Mouse (Mus musculus) lung, embryonic 16.5 days (tissue): Measurements from ENCODE around the gene Cfl1. TPM values are rescaled to one million over a fixed set of nuclear protein-coding genes. Genes with fewer than 3 reads are reported as not detected.

ENCODE experiments used
- ATAC-seq: fragments of 200-750 bp; cut with Nextera tagmentation; 2 replicates; pipeline ENCODE4 v1.8.0; 2017; ENCODE audit warnings: low read depth, mild to moderate bottlenecking, moderate library complexity
- H3K27ac ChIP-seq: fragments of 300-500 bp; sonication (generic); 2 replicates; pipeline ENCODE4 v1.5.1; 2014; ENCODE audit warnings: mild to moderate bottlenecking, control low read depth, low read length
- H3K27me3 ChIP-seq: fragments of 300-500 bp; sonication (generic); 2 replicates; pipeline ENCODE4 v1.6.1; 2014; ENCODE audit warnings: low read depth, low read length, mixed read lengths; ENCODE audit not compliant: control insufficient read depth, insufficient read depth
- H3K36me3 ChIP-seq: fragments of 300-500 bp; sonication (generic); 2 replicates; pipeline ENCODE4 v1.6.1; 2014; ENCODE audit warnings: low read length; ENCODE audit not compliant: control insufficient read depth, insufficient read depth
- H3K4me1 ChIP-seq: fragments of 300-500 bp; sonication (generic); replicated peaks from 2 replicates; pipeline ENCODE4 v1.6.1; 2014; ENCODE audit warnings: low read length, mixed read lengths; ENCODE audit not compliant: control insufficient read depth, insufficient read depth
- H3K4me2 ChIP-seq: fragments of 300-500 bp; sonication (generic); 2 replicates; pipeline ENCODE4 v1.6.1; 2014; ENCODE audit warnings: low read depth, low read length, control low read depth
- H3K4me3 ChIP-seq: fragments of 300-500 bp; sonication (generic); 2 replicates; pipeline ENCODE4 v1.5.1; 2014; ENCODE audit warnings: mild to moderate bottlenecking, low read length, control low read depth
- H3K9ac ChIP-seq: fragments of 300-500 bp; sonication (generic); 2 replicates; pipeline ENCODE4 v1.6.1; 2014; ENCODE audit warnings: low read length, control low read depth
- H3K9me3 ChIP-seq: fragments of 300-500 bp; sonication (generic); 2 replicates; pipeline ENCODE4 v1.6.1; 2016; ENCODE audit warnings: low read length; ENCODE audit not compliant: control insufficient read depth
- WGBS: fragments of 180-500 bp; shearing (Covaris S2); extraction: QIAGEN DNeasy Blood & Tissue Kit; methylation state at CpG from one replicate; pipeline ENCODE4 v1.1.7; 2014; 5-methylcytosine and 5-hydroxymethylcytosine counted together
- polyA plus RNA-seq: library from polyadenylated mRNA; unstranded; fragments of >200 nt; fragmentation: Nextera tagmentation; extraction: Ambion mirVana; gene quantifications from 2 replicates; pipeline ENCODE4 v1.2.1, GENCODE M21; 2015

Gene Cfl1
- polyA plus RNA-seq, 1 experiment from 2014 or later, result 2,793 TPM

- WGBS, result 47% methylated on average over 7 of the region's 7 CpGs
- Histone ChIP-seq H3K9ac (no peak overlapping the region), H3K36me3 (no peaks in the 10 kb centered on the region), H3K9me3 (no peaks in the 10 kb centered on the region), H3K4me1 (peaks cover 12% of the 10 kb centered on the region), H3K27ac (peak overlapping the region; percentile 78), H3K27me3 (no peaks in the 10 kb centered on the region), H3K4me2 (peak overlapping the region; percentile 61), H3K4me3 (no peak overlapping the region)
- ATAC-seq, result no peak; the same call in 1 of the 2 replicates
These were observed 39.9 kb downstream of the Cfl1 start for GRCm38 (mm10) chr19:5530138-5530524.

GRCm38 (mm10) chr19:5532520-5532919 lies 42.3 kb downstream of the Cfl1 start:
- no peak for ATAC-seq
- peaks cover 12% of the 10 kb centered on the region for H3K4me1 ChIP-seq
- no peak overlapping the region for H3K27ac ChIP-seq
- 49% methylated on average over 8 of the region's 8 CpGs for WGBS
- no peak overlapping the region for H3K4me3 ChIP-seq
- no peaks in the 10 kb centered on the region for H3K36me3 ChIP-seq
- H3K9ac ChIP-seq, result no peak overlapping the region
- 0 out of 2 replicates have a peak overlapping the region, but pooled peaks have one; percentile 11 for H3K4me2 ChIP-seq
- no peaks in the 10 kb centered on the region for H3K9me3 ChIP-seq
- H3K27me3 ChIP-seq, result no peaks in the 10 kb centered on the region; the same call in 1 of the 2 replicates

- no peak overlapping the region for H3K9ac ChIP-seq
- no peak for ATAC-seq
- no peaks in the 10 kb centered on the region; the same call in 1 of the 2 replicates for H3K27me3 ChIP-seq
- H3K27ac ChIP-seq, result no peak overlapping the region
- no peak overlapping the region for H3K4me3 ChIP-seq
- no peak overlapping the region for H3K4me2 ChIP-seq
- 72% methylated on average over 8 of the region's 8 CpGs for WGBS
- H3K9me3 ChIP-seq, result no peaks in the 10 kb centered on the region
- H3K4me1 ChIP-seq, result no peaks in the 10 kb centered on the region
- H3K36me3 ChIP-seq, result no peaks in the 10 kb centered on the region
These were observed 48.5 kb downstream of the Cfl1 start for GRCm38 (mm10) chr19:5538786-5539185.

GRCm38 (mm10) chr19:5543362-5543761 lies 53.1 kb downstream of the Cfl1 start:
- Histone ChIP-seq H3K4me1 (no peaks in the 10 kb centered on the region; the same call in 1 of the 2 replicates), H3K9ac (no peak overlapping the region), H3K4me3 (no peak overlapping the region), H3K27ac (no peak overlapping the region), H3K27me3 (no peaks in the 10 kb centered on the region), H3K4me2 (no peak overlapping the region), H3K9me3 (no peaks in the 10 kb centered on the region), H3K36me3 (no peaks in the 10 kb centered on the region)
- WGBS, result 80% methylated on average over 9 of the region's 9 CpGs
- ATAC-seq, result no peak

GRCm38 (mm10) chr19:5544031-5544430 lies 53.8 kb downstream of the Cfl1 start:
- ATAC-seq, result no peak
- Histone ChIP-seq H3K36me3 (no peaks in the 10 kb centered on the region), H3K4me3 (no peak overlapping the region), H3K27me3 (no peaks in the 10 kb centered on the region), H3K4me2 (no peak overlapping the region), H3K9me3 (no peaks in the 10 kb centered on the region), H3K27ac (no peak overlapping the region), H3K4me1 (no peaks in the 10 kb centered on the region; the same call in 1 of the 2 replicates), H3K9ac (no peak overlapping the region)
- WGBS, result 42% methylated on average over 11 of the region's 11 CpGs

Other genes starting within 250 kb of the Cfl1 start
- gene Pacs1, start 217.3 kb upstream of the Cfl1 start, polyA plus RNA-seq, result 16.5 and 21.0 TPM in 2 replicates
- gene Sf3b2, start 195.0 kb upstream of the Cfl1 start, polyA plus RNA-seq, result 322 TPM in 2 replicates
- gene Gal3st3, start 192.1 kb upstream of the Cfl1 start, polyA plus RNA-seq, result 1.4 and 2.0 TPM in 2 replicates
- not detected in 2 replicates for gene Catsper1, start 154.7 kb upstream of the Cfl1 start, polyA plus RNA-seq
- 0.67 and 1.4 TPM in 2 replicates for gene Cst6, start 140.9 kb upstream of the Cfl1 start, polyA plus RNA-seq
- gene Eif1ad, start 123.7 kb upstream of the Cfl1 start, polyA plus RNA-seq, result 49.4 and 50.1 TPM in 2 replicates
- 433 and 448 TPM in 2 replicates for gene Banf1, start 123.3 kb upstream of the Cfl1 start, polyA plus RNA-seq
- gene Sart1, start 101.8 kb upstream of the Cfl1 start, polyA plus RNA-seq, result 67.4 and 69.7 TPM in 2 replicates
- gene Tsga10ip, start 87.9 kb upstream of the Cfl1 start, polyA plus RNA-seq, result 1.3 and 1.5 TPM in 2 replicates
- 263 and 265 TPM in 2 replicates for gene Drap1, start 65.5 kb upstream of the Cfl1 start, polyA plus RNA-seq
- 20.7 and 28.3 TPM in 2 replicates for gene AI837181, start 65.3 kb upstream of the Cfl1 start, polyA plus RNA-seq
- not detected in 2 replicates for gene Fosl1, start 42.9 kb upstream of the Cfl1 start, polyA plus RNA-seq
- 7.5 and 7.7 TPM in 2 replicates for gene Ccdc85b, start 32.6 kb upstream of the Cfl1 start, polyA plus RNA-seq
- 111 and 119 TPM in 2 replicates for gene Fibp, start 29.8 kb upstream of the Cfl1 start, polyA plus RNA-seq
- gene Ctsw, start 21.9 kb upstream of the Cfl1 start, polyA plus RNA-seq, result 2.2 and 3.8 TPM in 2 replicates
- gene Efemp2, start 16.5 kb upstream of the Cfl1 start, polyA plus RNA-seq, result 197 and 200 TPM in 2 replicates
- 45.7 and 51.4 TPM in 2 replicates for gene Mus81, start 2.1 kb upstream of the Cfl1 start, polyA plus RNA-seq
- not detected in 2 replicates for gene 1700020D05Rik, start 13.3 kb downstream of the Cfl1 start, polyA plus RNA-seq
- gene Snx32, start 20.1 kb downstream of the Cfl1 start, polyA plus RNA-seq, result 7.4 and 7.7 TPM in 2 replicates
- 2.6 and 3.7 TPM in 2 replicates for gene Ovol1, start 70.2 kb downstream of the Cfl1 start, polyA plus RNA-seq
- gene Ap5b1, start 77.6 kb downstream of the Cfl1 start, polyA plus RNA-seq, result 6.1 and 7.0 TPM in 2 replicates
- gene Rnaseh2c, start 111.4 kb downstream of the Cfl1 start, polyA plus RNA-seq, result 131 and 159 TPM in 2 replicates
- gene Kat5, start 119.8 kb downstream of the Cfl1 start, polyA plus RNA-seq, result 55.1 and 57.3 TPM in 2 replicates
- gene Rela, start 147.0 kb downstream of the Cfl1 start, polyA plus RNA-seq, result 55.5 and 62.1 TPM in 2 replicates
- gene Sipa1, start 173.3 kb downstream of the Cfl1 start, polyA plus RNA-seq, result 42.2 and 43.7 TPM in 2 replicates
- gene Map3k11, start 198.3 kb downstream of the Cfl1 start, polyA plus RNA-seq, result 37.8 and 40.1 TPM in 2 replicates
- gene Pcnx3, start 198.5 kb downstream of the Cfl1 start, polyA plus RNA-seq, result 18.3 and 20.8 TPM in 2 replicates
- 0.36 and 0.50 TPM in 2 replicates for gene Kcnk7, start 213.9 kb downstream of the Cfl1 start, polyA plus RNA-seq
- gene Ehbp1l1, start 235.9 kb downstream of the Cfl1 start, polyA plus RNA-seq, result 25.3 and 25.9 TPM in 2 replicates
- 89.1 and 92.9 TPM in 2 replicates for gene Fam89b, start 239.2 kb downstream of the Cfl1 start, polyA plus RNA-seq